Mouse (Mus musculus): ENCODE data around the gene Ttc33. TPM values are rescaled to one million over a fixed set of nuclear protein-coding genes. Genes with fewer than 3 reads are reported as not detected.

Ttc33 gene
- polyA plus RNA-seq, 1 experiment: 3.0 TPM

DNA sequence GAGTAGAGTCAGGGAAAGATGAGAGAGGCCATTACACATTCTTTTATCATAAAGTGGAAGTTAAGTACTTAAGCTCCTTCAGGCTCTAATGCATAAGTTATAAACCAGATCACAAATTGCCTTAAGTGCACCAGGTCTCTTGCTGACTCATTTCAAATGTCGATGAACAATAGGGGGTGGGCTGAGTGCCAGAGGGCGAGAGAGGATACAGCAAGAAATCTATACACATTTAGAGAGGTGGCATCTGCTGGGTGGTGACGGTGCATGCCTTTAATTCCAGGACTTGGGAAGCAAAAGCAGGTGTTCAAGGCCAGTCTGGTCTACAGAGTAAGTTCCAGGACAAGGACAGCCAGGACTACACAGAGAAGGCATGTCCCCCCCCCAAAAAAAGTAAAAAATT is 80.8 kb downstream of the Ttc33 start:
- WGBS: 76% methylated on average over 3 of the region's 3 CpGs
- DNase-seq (ENCODE audit: low read depth in 1 of 2, low spot score in 2 of 2): no peak
- no peaks in the 10 kb centered on the region for H3K27me3 ChIP-seq (ENCODE audit: control insufficient read depth, insufficient read depth, low read length)
- no peak overlapping the region for H3K4me3 ChIP-seq (ENCODE audit: extremely low read depth, insufficient read depth, insufficient read length)
- no peaks in the 10 kb centered on the region for H3K36me3 ChIP-seq (ENCODE audit: control insufficient read depth, insufficient read depth, low read length)
- TF ChIP-seq CTCF (IDR thresholded peaks at IDR 0.05; ENCODE audit: extremely low read depth, insufficient read depth, insufficient read length, insufficient replicate concordance): no peak
- no peak for TF ChIP-seq POLR2A (IDR thresholded peaks at IDR 0.05; ENCODE audit: low read depth, low read length)
- H3K4me1 ChIP-seq (ENCODE audit: control insufficient read depth, insufficient read depth, insufficient read length): peaks cover 6% of the 10 kb centered on the region; the same call in 1 of the 2 replicates
- H3K27ac ChIP-seq (ENCODE audit: insufficient read depth, low read length): no peak overlapping the region

Other genes with a start within 250 kb of the Ttc33 start
- gene C7, start 121.8 kb upstream of the Ttc33 start, polyA plus RNA-seq (2012; rRNA removed): 0.07 and 0.11 TPM in 2 replicates
- gene Card6, start 77.0 kb upstream of the Ttc33 start, polyA plus RNA-seq (2012; rRNA removed): 9.2 and 9.6 TPM in 2 replicates
- gene Rpl37, start 68.9 kb upstream of the Ttc33 start, polyA plus RNA-seq (2012; rRNA removed): 670 and 900 TPM in 2 replicates
- gene Prkaa1, start 41.7 kb upstream of the Ttc33 start, polyA plus RNA-seq (2012; rRNA removed): 2.6 and 3.0 TPM in 2 replicates
- 18.7 and 30.1 TPM in 2 replicates for gene Ptger4, start 58.7 kb downstream of the Ttc33 start, polyA plus RNA-seq (2012; rRNA removed)

Measured in spleen, adult 2 months (tissue).